Mouse (Mus musculus) forebrain, embryonic 14.5 days (tissue): ENCODE measurements around the gene Pknox2. TPM values are rescaled to one million over a fixed set of nuclear protein-coding genes. Genes with fewer than 3 reads are reported as not detected.

Experiments used
- ATAC-seq: fragments of 200-750 bp; cut with Nextera tagmentation; 2 replicates; pipeline ENCODE4 v1.8.0; 2017; ENCODE audit warnings: mild to moderate bottlenecking, moderate library complexity
- DNase-seq: peaks from one replicate; pipeline ENCODE4 v3.0.0-alpha.2; 2015; ENCODE audit warnings: low spot score
- H3K27ac ChIP-seq: fragments of 300-500 bp; sonication (generic); 2 replicates; pipeline ENCODE4 v1.5.1; 2014; ENCODE audit warnings: low read depth, mild to moderate bottlenecking, control low read depth, low read length, moderate library complexity
- H3K27me3 ChIP-seq: fragments of 300-500 bp; sonication (generic); replicated peaks from 2 replicates; pipeline ENCODE4 v1.6.1; 2014; ENCODE audit warnings: low read length, control low read depth, mixed read lengths; ENCODE audit not compliant: control insufficient read depth, insufficient read depth
- H3K36me3 ChIP-seq: fragments of 300-500 bp; sonication (generic); 2 replicates; pipeline ENCODE4 v1.6.1; 2014; ENCODE audit warnings: low read length, control low read depth; ENCODE audit not compliant: control insufficient read depth, insufficient read depth
- H3K4me1 ChIP-seq: fragments of 300-500 bp; sonication (generic); 2 replicates; pipeline ENCODE4 v1.6.1; 2014; ENCODE audit warnings: antibody characterized with exemption, low read length, control low read depth; ENCODE audit not compliant: control insufficient read depth, insufficient read depth
- H3K4me2 ChIP-seq: fragments of 300-500 bp; sonication (generic); 2 replicates; pipeline ENCODE4 v1.6.1; 2014; ENCODE audit warnings: mild to moderate bottlenecking, control low read depth, low read length
- H3K4me3 ChIP-seq: fragments of 300-500 bp; sonication (generic); 2 replicates; pipeline ENCODE4 v1.5.1; 2014; ENCODE audit warnings: low read depth, low read length, control low read depth
- H3K9ac ChIP-seq: fragments of 300-500 bp; sonication (generic); 2 replicates; pipeline ENCODE4 v1.6.1; 2014; ENCODE audit warnings: mild to moderate bottlenecking, low read length, control low read depth, moderate library complexity
- H3K9me3 ChIP-seq: fragments of 300-500 bp; sonication (generic); replicated peaks from 2 replicates; pipeline ENCODE4 v1.6.1; 2016; ENCODE audit warnings: low read length, control low read depth, mixed read lengths; ENCODE audit not compliant: control insufficient read depth
- WGBS: fragments of 180-500 bp; shearing (Covaris S2); extraction: QIAGEN DNeasy Blood & Tissue Kit; methylation state at CpG from one replicate; pipeline ENCODE4 v1.1.7; 2014; 5-methylcytosine and 5-hydroxymethylcytosine counted together
- polyA plus RNA-seq: library from polyadenylated mRNA; unstranded; fragments of >200 nt; fragmentation: Nextera tagmentation; extraction: Ambion mirVana; gene quantifications from 2 replicates; pipeline ENCODE4 v1.2.1, GENCODE M21; 2014

Pknox2 gene
- 12.1 and 12.7 TPM in 2 replicates for polyA plus RNA-seq

DNA sequence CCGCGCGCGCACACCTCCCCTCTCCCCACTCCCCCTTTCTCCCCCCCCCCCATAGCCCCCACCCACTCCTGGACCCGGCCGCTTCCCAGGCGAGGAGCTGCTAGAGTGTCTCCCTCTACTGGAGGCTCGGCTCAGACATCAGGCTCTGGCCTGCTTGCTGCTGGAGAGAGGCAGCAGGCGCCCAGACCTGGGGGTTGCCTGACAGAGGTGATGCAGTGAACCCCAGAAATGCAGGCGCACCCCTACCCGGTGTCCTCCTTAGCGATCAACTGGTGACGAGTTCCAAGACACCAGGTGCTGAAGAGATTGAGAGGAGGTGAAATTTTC lies at the start of gene Pknox2:
Pknox2 (minus strand) TSS at position 49 of the 327 bp plus-strand sequence.
- peak within 1 kb of the TSS; percentile 98 for H3K9ac ChIP-seq
- H3K9me3 ChIP-seq = no peaks in the 10 kb centered on the region
- WGBS = 3% methylated on average over 9 of the region's 13 CpGs
- H3K27ac ChIP-seq = peak within 1 kb of the TSS; percentile 100
- H3K4me3 ChIP-seq = peak within 1 kb of the TSS; percentile 85
- no peak for DNase-seq
- ATAC-seq = peak; percentile 84
- H3K4me2 ChIP-seq = peak within 1 kb of the TSS; percentile 96
- H3K4me1 ChIP-seq = peaks cover 23% of the 10 kb centered on the region
- H3K27me3 ChIP-seq = no peaks in the 10 kb centered on the region
- H3K36me3 ChIP-seq = no peaks in the 10 kb centered on the region

DNA sequence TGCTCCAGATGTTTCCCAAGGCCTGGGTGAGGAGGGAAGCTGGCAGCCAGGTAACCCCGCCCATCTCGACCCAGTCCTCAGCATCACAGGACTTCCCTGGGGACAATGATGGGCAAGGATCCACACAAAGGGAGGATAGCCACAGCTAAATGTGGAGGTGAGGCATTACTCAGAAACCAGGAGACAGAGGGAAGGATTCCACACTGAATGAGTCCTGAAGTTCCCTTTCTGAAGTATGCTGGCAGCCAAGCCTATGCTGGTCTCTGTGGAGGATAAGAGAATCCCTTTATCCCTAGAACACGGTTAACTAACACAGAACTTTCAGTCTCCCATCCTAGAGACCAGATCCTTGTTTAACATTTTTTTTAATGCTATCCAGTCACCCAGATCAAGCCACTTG lies 40.8 kb upstream of the Pknox2 start:
- Histone ChIP-seq H3K4me3 (no peak overlapping the region), H3K4me1 (no peaks in the 10 kb centered on the region; the same call in 1 of the 2 replicates), H3K36me3 (no peaks in the 10 kb centered on the region), H3K27ac (no peak overlapping the region), H3K9me3 (no peaks in the 10 kb centered on the region), H3K9ac (no peak overlapping the region), H3K4me2 (no peak overlapping the region), H3K27me3 (no peaks in the 10 kb centered on the region)
- 92% methylated on average over 3 of the region's 3 CpGs for WGBS
- no peak for ATAC-seq
- DNase-seq = no peak

GRCm38 (mm10) chr9:37187407-37187806 lies 40.2 kb upstream of the Pknox2 start:
- Histone ChIP-seq H3K36me3 (no peaks in the 10 kb centered on the region), H3K27ac (no peak overlapping the region), H3K4me1 (no peaks in the 10 kb centered on the region; the same call in 1 of the 2 replicates), H3K4me3 (no peak overlapping the region), H3K9ac (no peak overlapping the region), H3K9me3 (no peaks in the 10 kb centered on the region), H3K4me2 (no peak overlapping the region), H3K27me3 (no peaks in the 10 kb centered on the region)
- 89% methylated on average over 5 of the region's 5 CpGs for WGBS
- DNase-seq (no peak), ATAC-seq (no peak)

- Histone ChIP-seq H3K4me3 (no peak overlapping the region), H3K9me3 (no peaks in the 10 kb centered on the region), H3K9ac (no peak overlapping the region), H3K4me2 (no peak overlapping the region), H3K4me1 (peaks cover 20% of the 10 kb centered on the region), H3K27ac (no peak overlapping the region), H3K36me3 (no peaks in the 10 kb centered on the region), H3K27me3 (no peaks in the 10 kb centered on the region)
- WGBS = 32% methylated on average over 2 of the region's 2 CpGs
- DNase-seq (no peak), ATAC-seq (no peak)
These were observed 36.0 kb upstream of the Pknox2 start for GRCm38 (mm10) chr9:37183176-37183575.

- H3K27me3 ChIP-seq = no peaks in the 10 kb centered on the region
- no peak for DNase-seq
- H3K4me1 ChIP-seq = peaks cover 33% of the 10 kb centered on the region
- 9% methylated on average over 5 of the region's 5 CpGs for WGBS
- no peak for ATAC-seq
- no peaks in the 10 kb centered on the region for H3K36me3 ChIP-seq
- H3K4me3 ChIP-seq = no peak overlapping the region
- no peak overlapping the region for H3K4me2 ChIP-seq
- H3K9ac ChIP-seq = no peak overlapping the region
- H3K9me3 ChIP-seq = no peaks in the 10 kb centered on the region
- no peak overlapping the region for H3K27ac ChIP-seq
These were observed 34.4 kb upstream of the Pknox2 start for GRCm38 (mm10) chr9:37181596-37181995.

- no peak overlapping the region; the same call in 1 of the 2 replicates for H3K9ac ChIP-seq
- WGBS = 88% methylated on average over 4 of the region's 4 CpGs
- H3K27ac ChIP-seq = peak overlapping the region; percentile 36; the same call in 1 of the 2 replicates
- H3K9me3 ChIP-seq = no peaks in the 10 kb centered on the region
- ATAC-seq (no peak), DNase-seq (no peak)
- H3K36me3 ChIP-seq = no peaks in the 10 kb centered on the region
- H3K4me2 ChIP-seq = no peak overlapping the region
- H3K4me3 ChIP-seq = no peak overlapping the region
- H3K4me1 ChIP-seq = peaks cover 33% of the 10 kb centered on the region
- H3K27me3 ChIP-seq = no peaks in the 10 kb centered on the region
These were observed 32.4 kb upstream of the Pknox2 start for GRCm38 (mm10) chr9:37179596-37179995.

GRCm38 (mm10) chr9:37178911-37179310 lies 31.7 kb upstream of the Pknox2 start:
- H3K4me2 ChIP-seq = no peak overlapping the region
- H3K4me3 ChIP-seq = no peak overlapping the region
- 4% methylated on average over 4 of the region's 4 CpGs for WGBS
- H3K4me1 ChIP-seq = peaks cover 33% of the 10 kb centered on the region
- peak; percentile 88 for DNase-seq
- no peaks in the 10 kb centered on the region for H3K9me3 ChIP-seq
- H3K27me3 ChIP-seq = no peaks in the 10 kb centered on the region
- H3K36me3 ChIP-seq = no peaks in the 10 kb centered on the region
- H3K9ac ChIP-seq = no peak overlapping the region
- H3K27ac ChIP-seq = peak overlapping the region; percentile 36; the same call in 1 of the 2 replicates
- peak; percentile 59 for ATAC-seq

DNA sequence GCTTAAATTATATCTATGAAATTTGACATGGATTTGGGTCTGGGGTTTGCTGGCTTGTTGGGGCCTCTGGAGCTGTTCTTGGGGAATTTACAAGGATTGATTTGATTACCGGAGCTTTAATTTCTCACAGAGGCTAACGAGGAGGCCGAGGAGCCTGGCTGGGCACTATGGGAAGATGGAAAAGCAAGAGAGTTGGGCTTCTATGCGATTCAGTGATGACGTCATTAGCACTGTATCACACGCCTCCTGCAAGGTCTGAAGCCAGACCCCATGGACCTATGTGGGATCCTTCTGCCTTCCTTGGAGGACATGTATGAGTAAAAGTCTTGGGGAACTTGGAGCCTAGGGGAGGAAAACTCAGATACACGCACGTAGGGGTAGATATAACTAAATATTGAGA lies 30.3 kb upstream of the Pknox2 start:
- peak; percentile 47 for ATAC-seq
- H3K9me3 ChIP-seq = no peaks in the 10 kb centered on the region
- no peaks in the 10 kb centered on the region for H3K36me3 ChIP-seq
- 27% methylated on average over 8 of the region's 8 CpGs for WGBS
- H3K4me2 ChIP-seq = peak overlapping the region; percentile 20
- H3K27me3 ChIP-seq = no peaks in the 10 kb centered on the region
- H3K27ac ChIP-seq = peak overlapping the region; percentile 10
- DNase-seq = peak; percentile 59
- no peak overlapping the region for H3K9ac ChIP-seq
- H3K4me3 ChIP-seq = no peak overlapping the region
- peaks cover 33% of the 10 kb centered on the region for H3K4me1 ChIP-seq

DNA sequence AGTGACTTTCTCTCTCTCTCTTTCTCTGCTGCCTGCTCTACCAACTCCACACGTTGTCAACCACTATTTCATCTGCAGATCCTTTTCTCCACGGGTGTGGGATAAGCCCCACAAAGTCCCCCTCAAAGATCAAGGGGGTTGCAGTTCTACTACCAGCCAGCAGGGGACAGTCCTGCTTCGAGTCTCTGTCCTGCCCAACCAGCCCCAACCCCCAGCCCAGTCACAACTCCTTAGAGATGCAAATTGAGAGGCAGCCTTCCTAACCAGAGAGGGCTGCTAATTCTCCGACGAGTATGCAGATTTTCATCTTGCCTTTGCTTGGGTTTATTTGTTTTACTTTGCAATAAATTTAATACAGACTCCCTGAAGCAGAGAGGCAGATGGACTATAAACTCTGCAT lies 29.9 kb upstream of the Pknox2 start:
- Histone ChIP-seq H3K4me2 (peak overlapping the region; percentile 20), H3K36me3 (no peaks in the 10 kb centered on the region), H3K4me1 (peaks cover 33% of the 10 kb centered on the region), H3K9me3 (no peaks in the 10 kb centered on the region), H3K4me3 (no peak overlapping the region), H3K27ac (peak overlapping the region; percentile 10; the same call in 1 of the 2 replicates), H3K9ac (no peak overlapping the region), H3K27me3 (no peaks in the 10 kb centered on the region)
- WGBS = 1% methylated on average over 5 of the region's 5 CpGs
- DNase-seq = peak; percentile 90
- peak; percentile 83 for ATAC-seq
